Mouse (Mus musculus): ENCODE measurements around the gene Nup35. TPM values are rescaled to one million over a fixed set of nuclear protein-coding genes. Genes with fewer than 3 reads are reported as not detected.

Nup35 gene
- polyA plus RNA-seq, 1 experiment from 2014 or later: 68.0 TPM

GRCm38 (mm10) chr2:80618991-80619390, 2.0 kb downstream of the Nup35 start:
- DNase-seq (ENCODE audit: low spot score) (no peak), ATAC-seq (ENCODE audit: insufficient number of reproducible peaks, low FRiP score, low TSS enrichment, low read depth) (no peak)
- Histone ChIP-seq H3K27ac (replicated peaks; ENCODE audit: low read depth, low read length) (no peak overlapping the region), H3K27me3 (ENCODE audit: control insufficient read depth, insufficient read depth, low read length) (no peaks in the 10 kb centered on the region), H3K4me2 (ENCODE audit: low read depth, severe bottlenecking) (no peak overlapping the region), H3K9me3 (ENCODE audit: control insufficient read depth, low read length) (no peaks in the 10 kb centered on the region), H3K4me1 (ENCODE audit: control insufficient read depth, insufficient read depth, low read length) (no peaks in the 10 kb centered on the region), H3K9ac (ENCODE audit: low read length) (no peak overlapping the region), H3K4me3 (ENCODE audit: low read depth, low read length) (no peak overlapping the region), H3K36me3 (ENCODE audit: control insufficient read depth, insufficient read depth, low read length) (peaks cover 2% of the 10 kb centered on the region; the same call in 1 of the 2 replicates)
- WGBS: 80% methylated on average over 3 of the region's 3 CpGs

GRCm38 (mm10) chr2:80621921-80622320, 4.9 kb downstream of the Nup35 start:
- H3K9ac ChIP-seq (ENCODE audit: low read length): no peak overlapping the region
- H3K4me3 ChIP-seq (ENCODE audit: low read depth, low read length): no peak overlapping the region
- no peaks in the 10 kb centered on the region for H3K9me3 ChIP-seq (ENCODE audit: control insufficient read depth, low read length)
- no peak for DNase-seq (ENCODE audit: low spot score)
- H3K4me1 ChIP-seq (ENCODE audit: control insufficient read depth, insufficient read depth, low read length): no peaks in the 10 kb centered on the region
- peaks cover 2% of the 10 kb centered on the region; the same call in 1 of the 2 replicates for H3K36me3 ChIP-seq (ENCODE audit: control insufficient read depth, insufficient read depth, low read length)
- ATAC-seq (ENCODE audit: insufficient number of reproducible peaks, low FRiP score, low TSS enrichment, low read depth): no peak
- WGBS: 95% methylated on average over 3 of the region's 3 CpGs
- H3K4me2 ChIP-seq (ENCODE audit: low read depth, severe bottlenecking): no peak overlapping the region
- H3K27ac ChIP-seq (replicated peaks; ENCODE audit: low read depth, low read length): no peak overlapping the region
- no peaks in the 10 kb centered on the region for H3K27me3 ChIP-seq (ENCODE audit: control insufficient read depth, insufficient read depth, low read length)

- DNase-seq (ENCODE audit: low spot score) (no peak), ATAC-seq (ENCODE audit: insufficient number of reproducible peaks, low FRiP score, low TSS enrichment, low read depth) (no peak)
- no peaks in the 10 kb centered on the region for H3K9me3 ChIP-seq (ENCODE audit: control insufficient read depth, low read length)
- H3K4me1 ChIP-seq (ENCODE audit: control insufficient read depth, insufficient read depth, low read length): no peaks in the 10 kb centered on the region
- H3K36me3 ChIP-seq (ENCODE audit: control insufficient read depth, insufficient read depth, low read length): peaks cover 2% of the 10 kb centered on the region; the same call in 1 of the 2 replicates
- no peaks in the 10 kb centered on the region for H3K27me3 ChIP-seq (ENCODE audit: control insufficient read depth, insufficient read depth, low read length)
- H3K27ac ChIP-seq (replicated peaks; ENCODE audit: low read depth, low read length): no peak overlapping the region
- WGBS: 93% methylated on average over 4 of the region's 4 CpGs
- H3K4me2 ChIP-seq (ENCODE audit: low read depth, severe bottlenecking): no peak overlapping the region
- no peak overlapping the region for H3K4me3 ChIP-seq (ENCODE audit: low read depth, low read length)
- no peak overlapping the region for H3K9ac ChIP-seq (ENCODE audit: low read length)
Observed at GRCm38 (mm10) chr2:80624523-80624922, 7.5 kb downstream of the Nup35 start.

- Histone ChIP-seq H3K27me3 (ENCODE audit: control insufficient read depth, insufficient read depth, low read length) (no peaks in the 10 kb centered on the region), H3K4me1 (ENCODE audit: control insufficient read depth, insufficient read depth, low read length) (no peaks in the 10 kb centered on the region), H3K9ac (ENCODE audit: low read length) (no peak overlapping the region), H3K4me2 (ENCODE audit: low read depth, severe bottlenecking) (no peak overlapping the region), H3K9me3 (ENCODE audit: control insufficient read depth, low read length) (no peaks in the 10 kb centered on the region), H3K4me3 (ENCODE audit: low read depth, low read length) (no peak overlapping the region), H3K27ac (replicated peaks; ENCODE audit: low read depth, low read length) (no peak overlapping the region), H3K36me3 (ENCODE audit: control insufficient read depth, insufficient read depth, low read length) (no peaks in the 10 kb centered on the region)
- no peak for ATAC-seq (ENCODE audit: insufficient number of reproducible peaks, low FRiP score, low TSS enrichment, low read depth)
- WGBS: 93% methylated on average over 13 of the region's 13 CpGs
- no peak for DNase-seq (ENCODE audit: low spot score)
Observed at GRCm38 (mm10) chr2:80632336-80633026, 15.4 kb downstream of the Nup35 start.

GRCm38 (mm10) chr2:80638364-80639241, 21.6 kb downstream of the Nup35 start:
- Histone ChIP-seq H3K9me3 (ENCODE audit: control insufficient read depth, low read length) (no peaks in the 10 kb centered on the region), H3K27ac (replicated peaks; ENCODE audit: low read depth, low read length) (no peak overlapping the region), H3K4me1 (ENCODE audit: control insufficient read depth, insufficient read depth, low read length) (peaks cover 3% of the 10 kb centered on the region; the same call in 1 of the 2 replicates), H3K27me3 (ENCODE audit: control insufficient read depth, insufficient read depth, low read length) (no peaks in the 10 kb centered on the region), H3K4me3 (ENCODE audit: low read depth, low read length) (peak overlapping the region; percentile 92), H3K36me3 (ENCODE audit: control insufficient read depth, insufficient read depth, low read length) (no peaks in the 10 kb centered on the region), H3K9ac (ENCODE audit: low read length) (peak overlapping the region; percentile 81), H3K4me2 (ENCODE audit: low read depth, severe bottlenecking) (peak overlapping the region; percentile 50)
- DNase-seq (ENCODE audit: low spot score) (peak; percentile 93), ATAC-seq (ENCODE audit: insufficient number of reproducible peaks, low FRiP score, low TSS enrichment, low read depth) (peak; percentile 97)
- under 1% methylated on average over 45 of the region's 45 CpGs for WGBS

- WGBS: 16% methylated on average over 8 of the region's 8 CpGs
- Histone ChIP-seq H3K36me3 (ENCODE audit: control insufficient read depth, insufficient read depth, low read length) (no peaks in the 10 kb centered on the region), H3K4me1 (ENCODE audit: control insufficient read depth, insufficient read depth, low read length) (peaks cover 3% of the 10 kb centered on the region; the same call in 1 of the 2 replicates), H3K9ac (ENCODE audit: low read length) (peak overlapping the region; percentile 81; the same call in 1 of the 2 replicates), H3K27me3 (ENCODE audit: control insufficient read depth, insufficient read depth, low read length) (no peaks in the 10 kb centered on the region), H3K27ac (replicated peaks; ENCODE audit: low read depth, low read length) (no peak overlapping the region), H3K4me2 (ENCODE audit: low read depth, severe bottlenecking) (peak overlapping the region; percentile 50), H3K4me3 (ENCODE audit: low read depth, low read length) (peak overlapping the region; percentile 92), H3K9me3 (ENCODE audit: control insufficient read depth, low read length) (no peaks in the 10 kb centered on the region)
- no peak for ATAC-seq (ENCODE audit: insufficient number of reproducible peaks, low FRiP score, low TSS enrichment, low read depth)
- no peak for DNase-seq (ENCODE audit: low spot score)
Observed at GRCm38 (mm10) chr2:80639398-80639797, 22.4 kb downstream of the Nup35 start.

GRCm38 (mm10) chr2:80639864-80640263, 22.8 kb downstream of the Nup35 start:
- Histone ChIP-seq H3K36me3 (ENCODE audit: control insufficient read depth, insufficient read depth, low read length) (no peaks in the 10 kb centered on the region), H3K27ac (replicated peaks; ENCODE audit: low read depth, low read length) (no peak overlapping the region), H3K27me3 (ENCODE audit: control insufficient read depth, insufficient read depth, low read length) (no peaks in the 10 kb centered on the region), H3K4me2 (ENCODE audit: low read depth, severe bottlenecking) (peak overlapping the region; percentile 50; the same call in 1 of the 2 replicates), H3K9ac (ENCODE audit: low read length) (no peak overlapping the region), H3K4me3 (ENCODE audit: low read depth, low read length) (no peak overlapping the region), H3K9me3 (ENCODE audit: control insufficient read depth, low read length) (no peaks in the 10 kb centered on the region), H3K4me1 (ENCODE audit: control insufficient read depth, insufficient read depth, low read length) (peaks cover 3% of the 10 kb centered on the region; the same call in 1 of the 2 replicates)
- ATAC-seq (ENCODE audit: insufficient number of reproducible peaks, low FRiP score, low TSS enrichment, low read depth): no peak
- WGBS: 67% methylated on average over 3 of the region's 3 CpGs
- DNase-seq (ENCODE audit: low spot score): no peak

- H3K4me2 ChIP-seq (ENCODE audit: low read depth, severe bottlenecking): no peak overlapping the region
- H3K27me3 ChIP-seq (ENCODE audit: control insufficient read depth, insufficient read depth, low read length): no peaks in the 10 kb centered on the region
- H3K4me1 ChIP-seq (ENCODE audit: control insufficient read depth, insufficient read depth, low read length): no peaks in the 10 kb centered on the region
- no peak overlapping the region for H3K27ac ChIP-seq (replicated peaks; ENCODE audit: low read depth, low read length)
- H3K9me3 ChIP-seq (ENCODE audit: control insufficient read depth, low read length): no peaks in the 10 kb centered on the region
- no peak for DNase-seq (ENCODE audit: low spot score)
- ATAC-seq (ENCODE audit: insufficient number of reproducible peaks, low FRiP score, low TSS enrichment, low read depth): no peak
- H3K36me3 ChIP-seq (ENCODE audit: control insufficient read depth, insufficient read depth, low read length): no peaks in the 10 kb centered on the region
- H3K4me3 ChIP-seq (ENCODE audit: low read depth, low read length): no peak overlapping the region
- no peak overlapping the region for H3K9ac ChIP-seq (ENCODE audit: low read length)
Observed at GRCm38 (mm10) chr2:80661414-80661813, 44.4 kb downstream of the Nup35 start.

All from limb, embryonic 11.5 days (tissue).